Mouse (Mus musculus): Measurements from ENCODE around the gene Igsf6. TPM values are rescaled to one million over a fixed set of nuclear protein-coding genes. Genes with fewer than 3 reads are reported as not detected.
A peak's percentile ranks its signal among the peaks of the same experiment; 100 is the strongest.

Gene Igsf6
- polyA plus RNA-seq, 1 experiment from 2014 or later = 0.67 TPM

- 64% methylated on average over 2 of the region's 2 CpGs for WGBS
- H3K27ac ChIP-seq (replicated peaks) = no peak overlapping the region
- no peak overlapping the region for H3K4me3 ChIP-seq
- no peak for DNase-seq (ENCODE audit: low spot score)
- no peaks in the 10 kb centered on the region for H3K27me3 ChIP-seq (replicated peaks; ENCODE audit: low read depth, poor library complexity, severe bottlenecking)
- no peaks in the 10 kb centered on the region for H3K9me3 ChIP-seq
- peaks cover 44% of the 10 kb centered on the region for H3K36me3 ChIP-seq (replicated peaks)
- peaks cover 21% of the 10 kb centered on the region for H3K4me1 ChIP-seq
Measured at GRCm38 (mm10) chr7:121081816-121082215, 7.4 kb upstream of the Igsf6 start.

DNA sequence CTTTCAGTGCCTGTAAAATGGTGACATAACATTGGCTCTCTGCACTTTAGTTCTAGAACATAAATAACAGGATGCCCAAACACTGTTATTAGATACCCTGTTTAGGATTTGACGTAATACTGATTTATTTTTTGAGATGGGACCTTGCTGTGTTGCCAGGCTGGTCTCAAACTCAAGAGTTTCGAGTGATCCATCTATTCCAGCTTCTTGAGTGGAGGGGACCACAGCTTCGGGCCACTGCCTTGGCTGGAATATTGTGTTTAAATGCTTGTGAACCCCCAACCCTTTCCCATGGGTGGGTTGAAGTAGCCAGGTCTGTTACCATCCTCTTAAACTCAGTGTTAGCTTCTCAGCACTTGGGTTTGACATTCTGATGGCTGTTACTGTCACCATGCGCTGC, 7.0 kb upstream of the Igsf6 start, which contains the start of gene Otoa:
Gene Otoa (plus strand): TSS at position 301 of the 400 bp plus-strand sequence.
- H3K4me3 ChIP-seq = no peak within 1 kb of the TSS
- 88% methylated on average over 4 of the region's 4 CpGs for WGBS
- no peaks in the 10 kb centered on the region for H3K9me3 ChIP-seq
- no peaks in the 10 kb centered on the region for H3K27me3 ChIP-seq (replicated peaks; ENCODE audit: low read depth, poor library complexity, severe bottlenecking)
- peaks cover 20% of the 10 kb centered on the region for H3K4me1 ChIP-seq
- no peak within 1 kb of the TSS for H3K27ac ChIP-seq (replicated peaks)
- no peak for DNase-seq (ENCODE audit: low spot score)
- peaks cover 48% of the 10 kb centered on the region for H3K36me3 ChIP-seq (replicated peaks)

GRCm38 (mm10) chr7:121077829-121078228, 3.5 kb upstream of the Igsf6 start:
- whole genome bisulfite sequencing = 17% methylated on average over 5 of the region's 5 CpGs
- DNase-seq (ENCODE audit: low spot score) = peak; percentile 57
- H3K9me3 ChIP-seq = no peaks in the 10 kb centered on the region
- H3K4me3 ChIP-seq = no peak overlapping the region
- no peaks in the 10 kb centered on the region for H3K27me3 ChIP-seq (replicated peaks; ENCODE audit: low read depth, poor library complexity, severe bottlenecking)
- H3K36me3 ChIP-seq (replicated peaks) = peaks cover 75% of the 10 kb centered on the region
- peaks cover 5% of the 10 kb centered on the region; the same call in 1 of the 2 replicates for H3K4me1 ChIP-seq
- no peak overlapping the region for H3K27ac ChIP-seq (replicated peaks)

- Histone ChIP-seq H3K4me3 (no peak overlapping the region), H3K9me3 (no peaks in the 10 kb centered on the region), H3K27me3 (replicated peaks; ENCODE audit: low read depth, poor library complexity, severe bottlenecking) (no peaks in the 10 kb centered on the region), H3K27ac (replicated peaks) (no peak overlapping the region), H3K4me1 (peaks cover 5% of the 10 kb centered on the region; the same call in 1 of the 2 replicates), H3K36me3 (replicated peaks) (peaks cover 77% of the 10 kb centered on the region)
- no peak for DNase-seq (ENCODE audit: low spot score)
- WGBS = 88% methylated on average over 6 of the region's 6 CpGs
Measured at GRCm38 (mm10) chr7:121077311-121077710, 2.9 kb upstream of the Igsf6 start.

DNA sequence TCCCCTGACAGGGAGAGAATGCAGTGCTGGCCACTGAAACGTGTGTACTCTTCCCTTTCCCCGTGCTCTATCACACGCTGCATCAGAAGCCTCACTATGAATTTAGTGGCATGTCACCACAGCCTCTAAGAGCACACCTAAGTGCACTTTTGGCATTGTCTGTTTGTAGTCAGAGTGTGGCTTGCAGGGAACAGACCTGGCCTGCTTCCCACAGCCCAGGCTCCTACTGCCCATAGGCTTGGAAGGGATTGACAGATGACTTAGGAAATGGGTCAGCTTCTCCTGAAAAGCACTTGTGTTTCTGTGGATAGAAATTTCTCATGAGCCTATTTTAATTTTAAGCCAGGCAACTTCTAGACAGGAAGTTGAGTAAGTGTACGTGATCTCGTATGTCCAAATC, 1.0 kb upstream of the Igsf6 start:
- H3K9me3 ChIP-seq = no peaks in the 10 kb centered on the region
- H3K27me3 ChIP-seq (replicated peaks; ENCODE audit: low read depth, poor library complexity, severe bottlenecking) = no peaks in the 10 kb centered on the region
- no peaks in the 10 kb centered on the region for H3K4me1 ChIP-seq
- no peak overlapping the region for H3K4me3 ChIP-seq
- no peak overlapping the region for H3K27ac ChIP-seq (replicated peaks)
- 90% methylated on average over 5 of the region's 5 CpGs for WGBS
- no peak for DNase-seq (ENCODE audit: low spot score)
- H3K36me3 ChIP-seq (replicated peaks) = peaks cover 92% of the 10 kb centered on the region

DNA sequence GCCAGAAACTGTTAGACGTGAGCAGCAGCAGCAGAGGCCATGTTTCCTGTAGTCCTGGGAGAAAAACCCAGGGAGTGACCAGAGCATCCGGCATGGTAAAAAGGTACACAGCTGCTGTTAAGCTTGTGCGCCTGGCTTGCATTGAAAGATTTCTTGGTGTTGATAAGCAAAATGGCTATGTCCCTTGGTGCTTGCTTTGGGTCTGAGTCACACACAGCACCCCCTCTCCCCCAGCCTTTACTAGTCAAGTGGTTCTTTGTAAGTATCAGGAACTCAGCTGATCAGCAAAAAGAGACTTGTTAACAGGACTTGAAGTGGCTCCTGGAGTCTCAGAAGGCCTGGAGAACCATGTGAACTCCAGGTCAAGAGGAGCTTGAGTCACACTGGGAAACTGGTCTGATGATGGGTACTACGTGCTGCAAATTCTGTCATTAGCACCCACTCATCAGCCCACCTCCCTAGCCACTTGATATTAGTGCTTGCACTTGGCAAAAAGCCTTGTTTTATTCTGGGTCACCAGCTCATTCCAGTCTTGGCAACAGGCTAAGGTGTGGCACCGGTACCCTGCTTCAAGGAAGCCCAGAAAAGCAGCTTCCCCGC, 529 bp upstream of the Igsf6 start:
- no peaks in the 10 kb centered on the region for H3K27me3 ChIP-seq (replicated peaks; ENCODE audit: low read depth, poor library complexity, severe bottlenecking)
- H3K4me1 ChIP-seq = no peaks in the 10 kb centered on the region

GRCm38 (mm10) chr7:121072506-121072905, 1.9 kb downstream of the Igsf6 start:
- no peak overlapping the region for H3K27ac ChIP-seq (replicated peaks)
- no peaks in the 10 kb centered on the region for H3K9me3 ChIP-seq
- WGBS = 88% methylated on average over 5 of the region's 5 CpGs
- no peaks in the 10 kb centered on the region for H3K4me1 ChIP-seq
- peaks cover 86% of the 10 kb centered on the region for H3K36me3 ChIP-seq (replicated peaks)
- no peaks in the 10 kb centered on the region for H3K27me3 ChIP-seq (replicated peaks; ENCODE audit: low read depth, poor library complexity, severe bottlenecking)
- no peak for DNase-seq (ENCODE audit: low spot score)
- H3K4me3 ChIP-seq = no peak overlapping the region

More for the DNA sequence above, 529 bp upstream of the Igsf6 start:
- no peak overlapping the region for H3K4me3 ChIP-seq
- H3K9me3 ChIP-seq = no peaks in the 10 kb centered on the region
- no peak overlapping the region for H3K27ac ChIP-seq (replicated peaks)
- no peak for DNase-seq (ENCODE audit: low spot score)
- WGBS = 86% methylated on average over 6 of the region's 6 CpGs
- peaks cover 92% of the 10 kb centered on the region for H3K36me3 ChIP-seq (replicated peaks)

DNA sequence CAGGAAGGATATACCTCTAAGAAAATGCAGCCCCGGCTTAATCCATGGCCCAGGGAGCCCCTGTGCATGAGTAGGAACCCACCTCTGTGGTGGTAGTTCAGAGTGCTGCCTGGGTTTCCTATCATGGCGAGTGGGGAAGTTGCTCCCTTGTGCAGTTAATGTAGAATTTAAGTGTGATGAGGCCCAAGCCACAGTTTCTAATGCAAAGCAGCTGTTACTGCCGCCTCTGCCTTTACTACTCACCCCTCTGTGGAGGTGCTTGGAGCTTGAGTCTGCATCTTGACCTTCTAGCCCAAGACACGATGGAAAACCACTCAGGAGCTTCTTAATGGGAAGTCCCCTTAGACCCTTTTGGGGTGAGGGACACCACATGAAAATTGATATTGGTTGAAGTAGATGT, 3.1 kb downstream of the Igsf6 start:
- Histone ChIP-seq H3K4me1 (no peaks in the 10 kb centered on the region), H3K27ac (replicated peaks) (no peak overlapping the region), H3K36me3 (replicated peaks) (peaks cover 84% of the 10 kb centered on the region), H3K27me3 (replicated peaks; ENCODE audit: low read depth, poor library complexity, severe bottlenecking) (no peaks in the 10 kb centered on the region), H3K4me3 (no peak overlapping the region), H3K9me3 (no peaks in the 10 kb centered on the region)
- 84% methylated on average over 4 of the region's 4 CpGs for WGBS
- DNase-seq (ENCODE audit: low spot score) = no peak

- Histone ChIP-seq H3K27me3 (replicated peaks; ENCODE audit: low read depth, poor library complexity, severe bottlenecking) (no peaks in the 10 kb centered on the region), H3K4me1 (no peaks in the 10 kb centered on the region), H3K27ac (replicated peaks) (no peak overlapping the region), H3K4me3 (no peak overlapping the region), H3K36me3 (replicated peaks) (peaks cover 76% of the 10 kb centered on the region), H3K9me3 (no peaks in the 10 kb centered on the region)
- 73% methylated on average over 4 of the region's 4 CpGs for WGBS
- no peak for DNase-seq (ENCODE audit: low spot score)
Measured at GRCm38 (mm10) chr7:121064309-121064708, 10.1 kb downstream of the Igsf6 start.

GRCm38 (mm10) chr7:121059477-121060218, 14.7 kb downstream of the Igsf6 start:
- H3K36me3 ChIP-seq (replicated peaks) = peaks cover 86% of the 10 kb centered on the region
- WGBS = 82% methylated on average over 6 of the region's 6 CpGs

DNA sequence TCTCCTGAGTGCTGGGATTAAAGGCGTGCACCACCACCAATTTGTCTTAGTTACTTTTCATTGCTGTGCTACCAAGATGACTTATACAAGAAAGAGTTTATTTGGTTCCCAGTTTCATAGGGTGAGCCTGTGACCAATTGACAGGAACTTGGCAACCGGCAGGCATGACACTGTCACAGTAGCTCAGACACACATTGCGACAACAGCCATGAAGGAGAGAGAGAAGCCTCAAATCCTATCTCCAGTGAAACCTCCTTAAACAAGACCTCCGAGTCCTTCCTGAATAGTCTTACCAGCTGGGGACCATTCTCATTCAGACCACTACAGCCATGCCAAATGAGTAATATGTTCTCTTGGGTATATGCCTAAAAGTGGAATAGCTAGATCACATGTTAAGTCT, 21.3 kb downstream of the Igsf6 start:
- no peaks in the 10 kb centered on the region for H3K27me3 ChIP-seq (replicated peaks; ENCODE audit: low read depth, poor library complexity, severe bottlenecking)
- no peak overlapping the region for H3K27ac ChIP-seq (replicated peaks)
- WGBS = 95% methylated on average over 4 of the region's 4 CpGs
- H3K9me3 ChIP-seq = no peaks in the 10 kb centered on the region
- no peak overlapping the region for H3K4me3 ChIP-seq
- H3K4me1 ChIP-seq = no peaks in the 10 kb centered on the region
- H3K36me3 ChIP-seq (replicated peaks) = peaks cover 99% of the 10 kb centered on the region
- DNase-seq (ENCODE audit: low spot score) = no peak

More at GRCm38 (mm10) chr7:121059477-121060218, 14.7 kb downstream of the Igsf6 start:
- Histone ChIP-seq H3K9me3 (no peaks in the 10 kb centered on the region), H3K4me1 (no peaks in the 10 kb centered on the region), H3K4me3 (no peak overlapping the region), H3K27me3 (replicated peaks; ENCODE audit: low read depth, poor library complexity, severe bottlenecking) (no peaks in the 10 kb centered on the region), H3K27ac (replicated peaks) (no peak overlapping the region)
- DNase-seq (ENCODE audit: low spot score) = no peak

GRCm38 (mm10) chr7:121047624-121048023, 26.7 kb downstream of the Igsf6 start:
- H3K9me3 ChIP-seq = 0 out of 2 replicates have a peak, but pooled peaks cover 5% of the 10 kb centered on the region
- no peak overlapping the region for H3K4me3 ChIP-seq
- H3K36me3 ChIP-seq (replicated peaks) = peaks cover 57% of the 10 kb centered on the region
- 97% methylated on average over 2 of the region's 2 CpGs for WGBS
- no peaks in the 10 kb centered on the region for H3K4me1 ChIP-seq
- no peak overlapping the region for H3K27ac ChIP-seq (replicated peaks)
- DNase-seq (ENCODE audit: low spot score) = no peak
- H3K27me3 ChIP-seq (replicated peaks; ENCODE audit: low read depth, poor library complexity, severe bottlenecking) = no peaks in the 10 kb centered on the region

Data from embryonic facial prominence, embryonic 10.5 days (tissue).